Mouse (Mus musculus): ENCODE results near the gene Zbtb6. TPM values are rescaled to one million over a fixed set of nuclear protein-coding genes. Genes with fewer than 3 reads are reported as not detected.

Zbtb6 gene
- polyA plus RNA-seq (2015; fragmentation: Nextera tagmentation; extraction: Ambion mirVana): 7.5 and 8.3 TPM in 2 replicates

GRCm38 (mm10) chr2:37442611-37443591 lies at the start of gene Zbtb6, which contains the start of the genes Zbtb26 and Rabgap1:
Gene Zbtb6, minus strand, starts transcription at chr2:37443171.
Gene Zbtb26, minus strand, starts transcription at chr2:37443135.
Gene Rabgap1, plus strand, starts transcription at chr2:37443279.
- no peaks in the 10 kb centered on the region; the same call in 1 of the 2 replicates for H3K36me3 ChIP-seq
- peak within 1 kb of the TSS; percentile 77 for H3K4me2 ChIP-seq (replicated peaks)
- peak within 1 kb of the TSS; percentile 74 for H3K4me3 ChIP-seq
- H3K9ac ChIP-seq: peak within 1 kb of the TSS; percentile 95
- WGBS: under 1% methylated on average over 51 of the region's 51 CpGs
- peaks cover 27% of the 10 kb centered on the region for H3K4me1 ChIP-seq
- H3K27me3 ChIP-seq: no peaks in the 10 kb centered on the region
- no peaks in the 10 kb centered on the region for H3K9me3 ChIP-seq
- ATAC-seq (ENCODE audit: low FRiP score, low read depth): peak; percentile 99
- peak within 1 kb of the TSS; percentile 88 for H3K27ac ChIP-seq

DNA sequence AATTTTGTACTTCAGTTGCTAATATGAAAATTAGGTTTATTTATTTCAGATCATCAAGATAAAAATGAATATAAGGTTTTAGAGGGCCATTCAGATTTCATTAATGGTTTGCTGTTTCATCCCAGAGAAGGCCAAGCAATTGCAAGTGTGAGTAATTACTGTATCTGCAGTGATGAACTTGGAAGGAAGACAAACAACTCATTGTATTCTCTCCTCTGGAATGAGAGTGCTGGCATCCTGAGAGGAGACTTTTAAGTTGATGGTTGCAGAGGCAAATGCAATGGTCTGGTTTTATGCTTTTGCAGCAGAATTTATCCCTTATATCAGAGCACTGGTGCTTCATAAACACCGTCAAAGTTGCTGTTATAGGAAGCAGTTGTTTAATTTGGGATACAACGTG lies 46.0 kb upstream of the Zbtb6 start:
- Histone ChIP-seq H3K36me3 (peaks cover 66% of the 10 kb centered on the region), H3K27ac (no peak overlapping the region), H3K9ac (no peak overlapping the region), H3K27me3 (no peaks in the 10 kb centered on the region), H3K4me3 (no peak overlapping the region), H3K9me3 (no peaks in the 10 kb centered on the region), H3K4me1 (no peaks in the 10 kb centered on the region), H3K4me2 (replicated peaks) (no peak overlapping the region)
- 90% methylated on average over 2 of the region's 2 CpGs for WGBS
- no peak for ATAC-seq (ENCODE audit: low FRiP score, low read depth)

DNA sequence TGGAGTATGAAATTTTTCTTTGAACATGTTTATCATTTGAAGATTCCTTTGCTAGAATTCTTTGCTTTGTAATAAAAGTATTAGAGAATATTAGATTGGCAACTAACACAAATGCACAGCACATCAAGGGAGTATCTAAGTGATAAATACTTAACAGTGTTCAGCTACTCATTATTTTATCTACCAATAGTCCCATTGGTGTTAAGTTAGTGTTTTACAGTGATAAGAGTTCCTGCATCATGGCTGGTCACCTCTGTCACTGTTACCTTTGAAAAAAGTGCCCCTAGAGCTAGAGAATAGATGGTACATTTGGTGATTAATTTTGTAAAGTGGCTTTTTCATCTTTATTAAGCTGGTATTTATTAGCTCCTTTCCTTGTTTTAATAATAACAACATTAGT lies 43.4 kb upstream of the Zbtb6 start:
- peaks cover 64% of the 10 kb centered on the region for H3K36me3 ChIP-seq
- no peaks in the 10 kb centered on the region for H3K9me3 ChIP-seq

DNA sequence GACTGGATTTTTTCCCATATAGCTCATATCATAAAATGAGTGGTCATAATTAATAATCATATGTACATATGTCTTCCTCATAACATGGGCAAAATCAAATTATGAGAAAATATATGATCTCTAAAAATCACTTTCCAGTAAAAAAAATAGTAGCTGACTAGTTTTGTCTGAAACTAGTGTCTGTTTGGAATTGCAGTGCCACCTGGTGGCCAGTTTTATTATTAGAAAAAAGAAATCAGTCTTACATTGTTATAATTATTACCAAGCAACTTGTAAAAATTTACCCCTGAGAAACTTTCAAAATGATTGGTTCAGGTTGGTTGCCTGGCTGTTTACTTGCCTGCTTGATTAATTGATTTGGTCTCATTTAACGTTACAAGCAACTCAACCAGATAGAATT lies 42.4 kb upstream of the Zbtb6 start:
- no peak for ATAC-seq (ENCODE audit: low FRiP score, low read depth)
- no peak overlapping the region for H3K4me3 ChIP-seq
- 81% methylated on average over 1 of the region's 1 CpGs for WGBS

More for the DNA sequence above, 43.4 kb upstream of the Zbtb6 start:
- Histone ChIP-seq H3K4me2 (replicated peaks) (no peak overlapping the region), H3K9ac (no peak overlapping the region), H3K27ac (no peak overlapping the region), H3K4me3 (no peak overlapping the region), H3K27me3 (no peaks in the 10 kb centered on the region), H3K4me1 (no peaks in the 10 kb centered on the region)
- no peak for ATAC-seq (ENCODE audit: low FRiP score, low read depth)

DNA sequence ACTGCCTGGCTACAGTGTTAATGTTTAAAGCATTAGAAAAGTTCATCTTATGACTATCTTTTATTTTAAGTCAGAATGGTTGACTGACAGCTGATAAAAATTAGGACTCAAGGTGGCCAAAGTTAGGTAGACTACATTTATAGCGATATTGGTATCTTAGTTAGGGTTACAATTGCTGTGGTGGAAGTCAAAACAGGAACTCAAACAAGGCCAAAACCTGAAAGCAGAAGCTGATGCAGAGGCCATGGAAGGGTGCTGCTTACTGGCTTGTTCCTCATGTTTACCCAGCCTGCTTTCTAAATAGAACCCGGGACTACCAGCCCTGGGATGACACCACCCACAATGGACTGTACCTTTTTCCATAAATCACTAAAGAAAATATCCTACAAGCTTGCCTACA lies 41.2 kb upstream of the Zbtb6 start:
- Histone ChIP-seq H3K4me2 (replicated peaks) (no peak overlapping the region), H3K9ac (no peak overlapping the region), H3K36me3 (peaks cover 59% of the 10 kb centered on the region), H3K4me1 (no peaks in the 10 kb centered on the region), H3K27ac (no peak overlapping the region), H3K9me3 (no peaks in the 10 kb centered on the region), H3K27me3 (no peaks in the 10 kb centered on the region), H3K4me3 (no peak overlapping the region)
- ATAC-seq (ENCODE audit: low FRiP score, low read depth): no peak
- 89% methylated on average over 2 of the region's 2 CpGs for WGBS

More for the DNA sequence above, 42.4 kb upstream of the Zbtb6 start:
- Histone ChIP-seq H3K9ac (no peak overlapping the region), H3K4me1 (no peaks in the 10 kb centered on the region), H3K9me3 (no peaks in the 10 kb centered on the region), H3K27me3 (no peaks in the 10 kb centered on the region), H3K36me3 (peaks cover 64% of the 10 kb centered on the region), H3K27ac (no peak overlapping the region), H3K4me2 (replicated peaks) (no peak overlapping the region)

DNA sequence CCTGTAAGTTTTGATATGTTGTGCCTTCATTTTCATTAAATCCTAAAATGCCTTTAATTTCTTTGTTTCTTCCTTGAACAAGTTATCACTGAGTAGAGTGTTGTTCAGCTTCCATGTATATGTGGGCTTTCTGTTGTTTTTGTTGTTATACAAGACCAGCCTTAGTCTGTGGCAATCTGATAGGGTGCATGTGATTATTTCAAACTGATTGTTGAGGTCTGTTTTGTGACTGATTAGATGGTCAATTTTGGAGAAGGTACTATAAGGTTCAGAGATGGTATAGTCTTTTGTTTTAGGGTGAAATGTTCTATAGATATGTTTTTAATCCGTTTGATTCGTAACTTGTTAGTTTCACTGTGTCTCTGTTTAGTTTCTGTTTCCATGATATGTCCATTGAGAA lies 37.1 kb upstream of the Zbtb6 start:
- Histone ChIP-seq H3K27me3 (no peaks in the 10 kb centered on the region), H3K4me3 (no peak overlapping the region), H3K4me1 (no peaks in the 10 kb centered on the region), H3K36me3 (peaks cover 75% of the 10 kb centered on the region), H3K27ac (no peak overlapping the region), H3K4me2 (replicated peaks) (no peak overlapping the region), H3K9me3 (0 out of 2 replicates have a peak, but pooled peaks cover 7% of the 10 kb centered on the region), H3K9ac (no peak overlapping the region)
- 97% methylated on average over 2 of the region's 2 CpGs for WGBS
- no peak for ATAC-seq (ENCODE audit: low FRiP score, low read depth)

DNA sequence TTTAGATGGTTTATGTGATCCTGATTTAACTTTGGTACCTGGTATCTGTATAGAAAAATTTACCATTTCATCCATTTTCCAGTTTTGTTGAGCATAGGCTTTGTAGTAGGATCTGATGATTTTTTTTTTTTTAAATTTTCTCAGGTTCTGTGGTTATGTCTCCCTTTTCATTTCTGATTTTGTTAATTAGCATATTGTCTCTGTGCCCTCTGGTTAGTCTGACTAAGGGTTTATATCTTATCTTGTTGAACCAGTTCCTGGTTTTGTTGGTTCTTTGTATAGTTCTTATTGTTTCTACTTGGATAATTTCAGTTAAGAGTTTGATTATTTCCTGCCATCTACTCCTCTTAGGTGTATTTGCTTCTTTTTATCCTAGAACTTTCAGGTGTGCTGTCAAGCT lies 36.6 kb upstream of the Zbtb6 start:
- H3K9ac ChIP-seq: no peak overlapping the region
- no peak overlapping the region for H3K27ac ChIP-seq
- H3K4me1 ChIP-seq: no peaks in the 10 kb centered on the region
- H3K4me3 ChIP-seq: no peak overlapping the region
- H3K4me2 ChIP-seq (replicated peaks): no peak overlapping the region
- H3K9me3 ChIP-seq: 0 out of 2 replicates have a peak, but pooled peaks cover 7% of the 10 kb centered on the region
- no peak for ATAC-seq (ENCODE audit: low FRiP score, low read depth)
- no peaks in the 10 kb centered on the region for H3K27me3 ChIP-seq
- peaks cover 73% of the 10 kb centered on the region for H3K36me3 ChIP-seq

DNA sequence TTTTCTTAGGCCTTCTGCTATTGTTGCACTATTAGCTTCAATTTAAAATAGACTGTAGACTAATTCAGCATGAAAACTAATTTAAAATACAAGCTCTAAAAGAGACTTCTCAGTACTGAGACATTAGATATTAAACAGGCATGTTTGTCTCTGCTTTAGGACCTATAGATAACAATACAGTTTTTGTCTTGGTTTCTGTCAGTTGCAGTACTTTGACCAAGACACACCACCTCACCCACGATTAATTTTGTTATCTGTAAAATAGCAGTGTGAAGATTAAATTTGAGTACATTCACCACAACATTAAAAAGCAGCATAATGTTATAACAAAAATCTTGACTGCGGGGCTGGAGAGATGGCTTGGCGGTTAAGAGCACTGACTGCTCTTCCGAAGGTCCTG lies 23.3 kb upstream of the Zbtb6 start:
- Histone ChIP-seq H3K9ac (no peak overlapping the region), H3K4me2 (replicated peaks) (no peak overlapping the region), H3K4me1 (no peaks in the 10 kb centered on the region), H3K27me3 (no peaks in the 10 kb centered on the region), H3K36me3 (peaks cover 14% of the 10 kb centered on the region), H3K27ac (no peak overlapping the region), H3K4me3 (no peak overlapping the region), H3K9me3 (no peaks in the 10 kb centered on the region)
- ATAC-seq (ENCODE audit: low FRiP score, low read depth): no peak
- WGBS: 95% methylated on average over 4 of the region's 4 CpGs

GRCm38 (mm10) chr2:37460707-37461106 lies 17.7 kb upstream of the Zbtb6 start:
- Histone ChIP-seq H3K27me3 (no peaks in the 10 kb centered on the region), H3K4me2 (replicated peaks) (no peak overlapping the region), H3K4me3 (no peak overlapping the region), H3K36me3 (no peaks in the 10 kb centered on the region), H3K4me1 (no peaks in the 10 kb centered on the region), H3K9ac (no peak overlapping the region), H3K27ac (no peak overlapping the region), H3K9me3 (no peaks in the 10 kb centered on the region)
- WGBS: over 99% methylated on average over 4 of the region's 4 CpGs
- no peak for ATAC-seq (ENCODE audit: low FRiP score, low read depth)

- Histone ChIP-seq H3K4me2 (replicated peaks) (peak overlapping the region; percentile 88), H3K4me3 (peak overlapping the region; percentile 89), H3K4me1 (peaks cover 14% of the 10 kb centered on the region), H3K27ac (peak overlapping the region; percentile 81), H3K27me3 (no peaks in the 10 kb centered on the region), H3K9ac (peak overlapping the region; percentile 91), H3K36me3 (no peaks in the 10 kb centered on the region), H3K9me3 (no peaks in the 10 kb centered on the region)
- WGBS: under 1% methylated on average over 17 of the region's 24 CpGs
- peak; percentile 88 for ATAC-seq (ENCODE audit: low FRiP score, low read depth)
These were observed 9.4 kb upstream of the Zbtb6 start for GRCm38 (mm10) chr2:37452376-37452760.

- H3K36me3 ChIP-seq: no peaks in the 10 kb centered on the region; the same call in 1 of the 2 replicates
- peak overlapping the region; percentile 89 for H3K4me3 ChIP-seq
- peak overlapping the region; percentile 91 for H3K9ac ChIP-seq
- no peaks in the 10 kb centered on the region for H3K27me3 ChIP-seq
- ATAC-seq (ENCODE audit: low FRiP score, low read depth): peak; percentile 99
- H3K27ac ChIP-seq: peak overlapping the region; percentile 81
- no peaks in the 10 kb centered on the region for H3K9me3 ChIP-seq
- peak overlapping the region; percentile 88 for H3K4me2 ChIP-seq (replicated peaks)
- peaks cover 14% of the 10 kb centered on the region for H3K4me1 ChIP-seq
- 8% methylated on average over 43 of the region's 44 CpGs for WGBS
These were observed 8.8 kb upstream of the Zbtb6 start for GRCm38 (mm10) chr2:37451667-37452375.

DNA sequence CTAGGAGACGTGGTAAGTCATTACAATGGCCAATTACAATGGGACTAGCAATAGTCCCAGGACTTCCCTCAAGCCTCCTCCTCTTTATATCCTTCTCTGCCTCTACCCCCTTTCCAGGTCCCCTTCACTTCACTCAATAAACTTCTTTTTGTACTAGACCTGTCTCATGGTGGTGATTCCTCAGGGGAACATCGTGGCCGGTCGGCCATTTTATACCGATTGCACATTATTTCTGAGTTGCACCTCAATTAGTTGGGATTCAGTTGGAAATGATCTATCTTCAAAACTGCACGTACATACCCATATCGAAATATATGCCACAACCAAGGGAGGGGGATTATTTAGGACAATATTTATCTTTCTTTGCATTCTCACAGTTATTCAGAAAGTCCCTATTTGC lies 11.4 kb downstream of the Zbtb6 start:
- ATAC-seq (ENCODE audit: low FRiP score, low read depth): no peak
- 30% methylated on average over 7 of the region's 7 CpGs for WGBS
- H3K27ac ChIP-seq: peak overlapping the region; percentile 90; the same call in 1 of the 2 replicates
- peaks cover 26% of the 10 kb centered on the region for H3K36me3 ChIP-seq
- no peaks in the 10 kb centered on the region for H3K9me3 ChIP-seq
- peaks cover 14% of the 10 kb centered on the region for H3K4me1 ChIP-seq
- H3K4me3 ChIP-seq: peak overlapping the region; percentile 88
- H3K9ac ChIP-seq: peak overlapping the region; percentile 84
- peak overlapping the region; percentile 82 for H3K4me2 ChIP-seq (replicated peaks)
- H3K27me3 ChIP-seq: no peaks in the 10 kb centered on the region

Measured in limb, embryonic 13.5 days (tissue).